Mouse (Mus musculus) forebrain, embryonic 11.5 days (tissue): Measurements from ENCODE around the gene Dnaaf5. TPM values are rescaled to one million over a fixed set of nuclear protein-coding genes. Genes with fewer than 3 reads are reported as not detected.
A peak's percentile ranks its signal among the peaks of the same experiment; 100 is the strongest.

Source experiments
- ATAC-seq: fragments of 200-750 bp; cut with Nextera tagmentation; replicated peaks from 2 replicates; pipeline ENCODE4 v1.8.0; 2017; ENCODE audit warnings: moderate TSS enrichment; ENCODE audit not compliant: low FRiP score
- DNase-seq: peaks from one replicate; pipeline ENCODE4 v3.0.0-alpha.2; 2017; ENCODE audit warnings: low spot score
- H3K27ac ChIP-seq: fragments of 300-500 bp; sonication (generic); 2 replicates; pipeline ENCODE4 v1.5.1; 2014; ENCODE audit warnings: low read depth, low read length
- H3K27me3 ChIP-seq: fragments of 300-500 bp; sonication (generic); 2 replicates; pipeline ENCODE4 v1.6.1; 2014; ENCODE audit warnings: mild to moderate bottlenecking, low read length, mixed read lengths; ENCODE audit not compliant: control insufficient read depth, insufficient read depth
- H3K36me3 ChIP-seq: fragments of 300-500 bp; sonication (generic); 2 replicates; pipeline ENCODE4 v1.6.1; 2014; ENCODE audit warnings: mild to moderate bottlenecking, low read length, moderate library complexity, mixed read lengths; ENCODE audit not compliant: control insufficient read depth, insufficient read depth
- H3K4me1 ChIP-seq: fragments of 300-500 bp; sonication (generic); replicated peaks from 2 replicates; pipeline ENCODE4 v1.6.1; 2014; ENCODE audit warnings: low read length, mixed read lengths; ENCODE audit not compliant: control insufficient read depth, insufficient read depth
- H3K4me2 ChIP-seq: fragments of 300-500 bp; sonication (generic); 2 replicates; pipeline ENCODE4 v1.6.1; 2014; ENCODE audit warnings: low read depth, mild to moderate bottlenecking, low read length, moderate library complexity, mixed read lengths; ENCODE audit not compliant: severe bottlenecking
- H3K4me3 ChIP-seq: fragments of 300-500 bp; sonication (generic); 2 replicates; pipeline ENCODE4 v1.5.1; 2014; ENCODE audit warnings: low read depth, low read length
- H3K9ac ChIP-seq: fragments of 300-500 bp; sonication (generic); 2 replicates; pipeline ENCODE4 v1.6.1; 2014; ENCODE audit warnings: low read length
- H3K9me3 ChIP-seq: fragments of 300-500 bp; sonication (generic); 2 replicates; pipeline ENCODE4 v1.6.1; 2016; ENCODE audit warnings: low read length, mixed read lengths; ENCODE audit not compliant: control insufficient read depth
- WGBS: fragments of 180-500 bp; shearing (Covaris S2); extraction: QIAGEN DNeasy Blood & Tissue Kit; methylation state at CpG from one replicate; pipeline ENCODE4 v1.1.7; 2014; 5-methylcytosine and 5-hydroxymethylcytosine counted together
- polyA plus RNA-seq: library from polyadenylated mRNA; unstranded; fragments of >200 nt; fragmentation: Nextera tagmentation; extraction: Ambion mirVana; gene quantifications from 2 replicates; pipeline ENCODE4 v1.2.1, GENCODE M21; 2014

Dnaaf5 gene
- polyA plus RNA-seq, 1 experiment from 2014 or later, result 11.5 TPM

DNA sequence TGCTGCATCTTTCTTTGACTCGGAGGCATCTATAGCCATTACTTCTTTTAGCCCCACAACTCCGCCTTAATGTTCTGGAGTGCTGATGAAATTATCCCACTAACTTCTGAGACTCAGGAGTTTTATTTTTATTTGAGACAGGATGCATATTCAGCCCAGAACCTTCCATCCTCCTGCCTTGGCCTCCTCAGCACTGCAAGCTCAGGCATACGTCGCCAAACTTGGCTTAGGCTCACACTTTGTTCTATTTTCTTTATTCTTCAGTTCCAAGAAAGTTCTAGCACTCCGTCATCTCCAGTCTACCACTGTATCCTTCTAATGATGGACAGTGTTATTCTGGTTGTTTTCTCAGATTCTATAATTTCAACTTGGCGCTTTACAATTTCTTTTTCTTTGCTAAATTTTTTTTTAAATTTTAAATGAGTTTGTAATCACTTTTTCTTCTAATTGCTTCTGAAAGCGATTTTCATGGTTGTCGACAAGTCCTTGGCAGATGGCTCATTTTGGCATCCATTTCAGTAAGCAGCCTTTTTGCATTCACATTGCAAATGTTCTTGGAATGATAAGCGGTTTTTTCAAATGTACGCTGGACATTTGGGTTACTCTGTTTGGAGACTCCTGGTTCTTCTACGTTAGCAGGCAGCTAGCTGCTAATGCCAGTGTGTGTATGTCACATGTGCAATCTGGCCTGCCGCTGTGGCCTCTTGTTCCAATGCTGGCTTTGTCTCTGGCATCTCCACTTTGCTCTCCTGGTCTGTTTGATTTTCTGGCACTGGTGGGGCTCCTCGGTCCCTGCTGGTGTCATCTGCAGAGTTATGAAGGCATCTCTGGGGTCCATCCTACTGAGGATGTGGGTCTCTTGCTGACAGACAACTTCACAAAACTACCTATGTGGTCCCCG, 2.6 kb upstream of the Dnaaf5 start:
- H3K9me3 ChIP-seq, result no peaks in the 10 kb centered on the region
- no peaks in the 10 kb centered on the region for H3K27me3 ChIP-seq
- H3K9ac ChIP-seq, result no peak overlapping the region
- WGBS, result 93% methylated on average over 14 of the region's 14 CpGs
- DNase-seq (no peak), ATAC-seq (no peak)
- no peak overlapping the region for H3K27ac ChIP-seq
- H3K4me2 ChIP-seq, result no peak overlapping the region
- peaks cover 5% of the 10 kb centered on the region; the same call in 1 of the 2 replicates for H3K4me1 ChIP-seq
- H3K36me3 ChIP-seq, result no peaks in the 10 kb centered on the region
- no peak overlapping the region for H3K4me3 ChIP-seq

GRCm38 (mm10) chr5:139149006-139149672, 884 bp upstream of the Dnaaf5 start:
- WGBS, result 26% methylated on average over 11 of the region's 11 CpGs
- ATAC-seq, result peak; percentile 77
- no peaks in the 10 kb centered on the region for H3K27me3 ChIP-seq
- H3K9me3 ChIP-seq, result no peaks in the 10 kb centered on the region
- peaks cover 5% of the 10 kb centered on the region; the same call in 1 of the 2 replicates for H3K4me1 ChIP-seq
- H3K9ac ChIP-seq, result peak overlapping the region; percentile 30; the same call in 1 of the 2 replicates
- no peak for DNase-seq
- peak overlapping the region; percentile 64; the same call in 1 of the 2 replicates for H3K27ac ChIP-seq
- peak overlapping the region; percentile 95 for H3K4me3 ChIP-seq
- peaks cover 7% of the 10 kb centered on the region; the same call in 1 of the 2 replicates for H3K36me3 ChIP-seq
- H3K4me2 ChIP-seq, result peak overlapping the region; percentile 50

DNA sequence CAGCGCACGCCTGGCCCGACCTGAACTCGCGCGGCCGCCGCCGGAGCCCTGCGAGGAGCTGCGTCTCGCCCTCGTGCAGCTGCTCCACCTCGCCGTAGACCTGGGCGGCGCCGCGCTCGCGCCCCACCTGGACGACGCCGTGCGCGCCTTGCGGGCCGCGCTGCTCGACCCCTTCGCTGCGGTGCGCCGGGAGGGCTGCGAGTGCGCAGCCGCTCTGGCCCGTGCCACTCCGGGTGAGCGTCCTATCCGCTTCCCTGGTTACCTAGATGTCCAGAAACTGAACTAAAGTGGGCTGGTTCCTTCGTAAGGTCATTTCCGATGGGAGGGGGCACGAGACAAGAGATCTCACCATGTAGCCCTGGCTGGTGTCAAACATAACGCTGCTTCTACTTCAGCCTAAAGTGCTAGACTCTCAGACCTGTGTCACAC, 594 bp downstream of the Dnaaf5 start:
- DNase-seq (peak; percentile 69), ATAC-seq (peak; percentile 25)
- H3K9me3 ChIP-seq, result no peaks in the 10 kb centered on the region
- H3K4me1 ChIP-seq, result peaks cover 5% of the 10 kb centered on the region; the same call in 1 of the 2 replicates
- peak overlapping the region; percentile 73 for H3K9ac ChIP-seq
- H3K4me3 ChIP-seq, result peak overlapping the region; percentile 95
- H3K36me3 ChIP-seq, result peaks cover 7% of the 10 kb centered on the region; the same call in 1 of the 2 replicates
- H3K27me3 ChIP-seq, result no peaks in the 10 kb centered on the region
- H3K27ac ChIP-seq, result no peak overlapping the region
- H3K4me2 ChIP-seq, result peak overlapping the region; percentile 90
- under 1% methylated on average over 44 of the region's 45 CpGs for WGBS

DNA sequence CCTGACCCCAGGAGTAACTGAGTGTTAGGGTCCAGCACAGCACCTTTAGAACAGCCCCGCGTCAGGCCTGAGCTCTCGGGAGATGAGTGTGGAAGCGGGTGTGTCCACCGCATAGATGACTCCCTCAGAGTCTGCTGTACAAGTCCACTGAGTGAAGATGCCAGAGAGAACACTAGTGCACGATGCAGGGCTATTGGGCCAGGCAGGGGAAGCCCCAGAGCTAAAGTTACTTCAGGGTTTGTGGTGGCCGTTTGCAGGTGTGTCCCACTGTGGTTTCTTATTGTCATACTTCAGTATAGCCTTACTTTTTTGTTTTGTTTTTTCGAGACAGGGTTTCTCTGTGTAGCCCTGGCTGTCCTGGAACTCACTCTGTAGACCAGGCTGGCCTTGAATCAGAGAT, 10.9 kb downstream of the Dnaaf5 start:
- Histone ChIP-seq H3K9ac (no peak overlapping the region), H3K27me3 (no peaks in the 10 kb centered on the region), H3K36me3 (no peaks in the 10 kb centered on the region; the same call in 1 of the 2 replicates), H3K4me1 (no peaks in the 10 kb centered on the region), H3K4me2 (no peak overlapping the region), H3K9me3 (no peaks in the 10 kb centered on the region), H3K27ac (no peak overlapping the region), H3K4me3 (no peak overlapping the region)
- ATAC-seq (no peak), DNase-seq (no peak)
- 92% methylated on average over 8 of the region's 8 CpGs for WGBS

DNA sequence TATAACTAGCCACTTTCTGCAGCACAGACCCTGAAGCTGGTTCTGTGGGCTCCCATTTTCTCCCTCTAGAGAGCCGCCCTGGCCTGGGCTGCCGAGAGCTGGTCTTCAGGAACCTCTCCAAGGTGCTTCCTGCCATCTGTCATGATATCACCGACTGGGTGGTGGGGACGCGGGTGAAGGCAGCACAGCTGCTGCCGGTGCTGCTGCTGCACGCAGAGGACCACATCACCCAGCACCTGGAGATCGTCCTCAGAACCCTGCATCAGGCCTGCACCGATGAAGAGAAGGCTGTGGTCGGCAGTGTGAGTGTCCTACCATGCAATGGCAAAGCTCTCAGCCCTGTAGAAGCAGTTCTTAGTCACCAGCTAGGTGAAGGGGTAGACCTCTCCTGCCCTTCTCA, 11.6 kb downstream of the Dnaaf5 start:
- Histone ChIP-seq H3K9me3 (no peaks in the 10 kb centered on the region), H3K9ac (no peak overlapping the region), H3K27me3 (no peaks in the 10 kb centered on the region), H3K4me1 (no peaks in the 10 kb centered on the region), H3K4me2 (no peak overlapping the region), H3K4me3 (no peak overlapping the region), H3K27ac (no peak overlapping the region), H3K36me3 (no peaks in the 10 kb centered on the region; the same call in 1 of the 2 replicates)
- no peak for DNase-seq
- no peak for ATAC-seq
- WGBS, result 93% methylated on average over 10 of the region's 10 CpGs

DNA sequence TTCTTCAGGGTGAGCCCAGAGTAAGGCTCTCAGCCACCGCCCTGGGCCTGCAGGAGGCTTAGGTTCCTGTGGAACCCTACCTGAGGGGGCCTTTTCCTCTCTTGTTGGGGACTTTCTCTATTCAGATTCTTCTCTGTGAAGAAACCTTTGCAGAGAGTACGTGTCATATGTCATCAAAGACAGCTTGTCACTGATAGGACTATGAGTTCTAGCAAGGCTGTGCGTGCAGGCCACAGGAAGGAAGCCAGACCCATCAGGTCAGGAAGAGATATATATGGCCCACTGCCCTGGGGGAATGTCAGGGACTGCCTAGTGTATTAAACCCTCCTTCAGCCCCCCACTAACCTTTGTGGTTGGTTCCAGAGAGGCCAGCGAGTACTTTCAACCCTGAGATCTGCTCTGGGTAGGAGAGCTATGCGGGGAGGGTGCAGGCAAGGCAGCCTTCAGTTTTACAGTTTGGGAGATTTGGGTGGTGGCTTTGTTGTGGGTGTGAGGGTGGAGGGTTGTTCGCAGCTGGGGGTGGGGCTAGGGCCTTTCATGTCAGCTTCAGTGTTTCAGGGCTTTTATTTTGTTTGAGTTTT, 16.8 kb downstream of the Dnaaf5 start:
- no peaks in the 10 kb centered on the region; the same call in 1 of the 2 replicates for H3K36me3 ChIP-seq
- no peaks in the 10 kb centered on the region for H3K4me1 ChIP-seq
- no peak for ATAC-seq
- H3K27me3 ChIP-seq, result no peaks in the 10 kb centered on the region
- H3K4me2 ChIP-seq, result no peak overlapping the region
- no peak overlapping the region for H3K27ac ChIP-seq
- no peak overlapping the region for H3K4me3 ChIP-seq
- DNase-seq, result no peak
- H3K9ac ChIP-seq, result no peak overlapping the region
- 96% methylated on average over 6 of the region's 6 CpGs for WGBS
- H3K9me3 ChIP-seq, result no peaks in the 10 kb centered on the region

DNA sequence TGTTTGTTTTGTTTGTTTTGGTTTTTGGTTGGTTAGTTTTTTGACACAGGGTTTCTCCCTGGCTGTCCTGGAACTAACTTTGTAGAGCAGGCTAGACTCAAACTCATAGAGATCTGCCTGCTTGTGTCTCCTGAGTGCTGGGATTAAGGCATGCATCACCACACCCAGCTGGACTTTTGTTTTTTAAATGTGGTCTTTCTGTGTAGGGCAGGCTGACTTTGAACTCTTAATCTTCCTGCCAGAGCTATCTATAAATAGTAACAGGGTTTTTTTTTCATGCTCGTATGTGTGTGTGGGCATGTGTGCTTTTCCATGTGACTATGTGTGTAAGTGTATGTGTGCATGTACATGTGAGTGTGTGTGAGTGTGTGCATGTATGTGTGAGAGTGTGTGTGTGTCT, 17.5 kb downstream of the Dnaaf5 start:
- no peak overlapping the region for H3K27ac ChIP-seq
- H3K4me2 ChIP-seq, result no peak overlapping the region
- H3K4me3 ChIP-seq, result no peak overlapping the region
- no peaks in the 10 kb centered on the region for H3K9me3 ChIP-seq
- no peaks in the 10 kb centered on the region for H3K4me1 ChIP-seq
- no peaks in the 10 kb centered on the region; the same call in 1 of the 2 replicates for H3K36me3 ChIP-seq
- no peak for DNase-seq
- H3K9ac ChIP-seq, result no peak overlapping the region
- 81% methylated on average over 1 of the region's 1 CpGs for WGBS
- no peaks in the 10 kb centered on the region for H3K27me3 ChIP-seq
- no peak for ATAC-seq

DNA sequence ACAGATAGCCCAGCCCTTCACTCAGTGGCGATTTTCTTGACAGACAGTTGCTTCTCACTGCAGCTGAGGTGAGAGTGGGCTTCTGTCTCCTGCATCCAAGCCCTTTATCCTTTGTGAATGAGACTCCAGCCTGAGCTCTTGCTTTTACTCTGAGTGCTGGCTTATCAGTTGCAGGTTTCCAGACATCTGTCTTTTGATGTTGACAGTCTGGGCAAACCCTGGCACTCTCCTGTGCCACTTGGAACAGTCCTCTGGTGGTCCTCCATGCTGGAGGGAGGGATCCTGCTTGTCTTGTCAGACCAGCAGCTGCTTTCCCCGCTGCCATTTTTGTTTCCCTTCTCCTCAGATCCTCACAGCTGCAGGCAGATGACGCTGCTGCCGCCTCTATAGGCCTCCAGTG, 21.9 kb downstream of the Dnaaf5 start:
- no peaks in the 10 kb centered on the region; the same call in 1 of the 2 replicates for H3K36me3 ChIP-seq

More for the DNA sequence above, 21.9 kb downstream of the Dnaaf5 start:
- H3K4me3 ChIP-seq, result no peak overlapping the region
- no peak overlapping the region for H3K4me2 ChIP-seq
- ATAC-seq, result no peak
- 89% methylated on average over 4 of the region's 4 CpGs for WGBS
- H3K27me3 ChIP-seq, result no peaks in the 10 kb centered on the region
- no peak for DNase-seq
- H3K4me1 ChIP-seq, result no peaks in the 10 kb centered on the region
- no peak overlapping the region for H3K9ac ChIP-seq
- H3K9me3 ChIP-seq, result no peaks in the 10 kb centered on the region
- no peak overlapping the region for H3K27ac ChIP-seq
